In the genomic region with DNA sequence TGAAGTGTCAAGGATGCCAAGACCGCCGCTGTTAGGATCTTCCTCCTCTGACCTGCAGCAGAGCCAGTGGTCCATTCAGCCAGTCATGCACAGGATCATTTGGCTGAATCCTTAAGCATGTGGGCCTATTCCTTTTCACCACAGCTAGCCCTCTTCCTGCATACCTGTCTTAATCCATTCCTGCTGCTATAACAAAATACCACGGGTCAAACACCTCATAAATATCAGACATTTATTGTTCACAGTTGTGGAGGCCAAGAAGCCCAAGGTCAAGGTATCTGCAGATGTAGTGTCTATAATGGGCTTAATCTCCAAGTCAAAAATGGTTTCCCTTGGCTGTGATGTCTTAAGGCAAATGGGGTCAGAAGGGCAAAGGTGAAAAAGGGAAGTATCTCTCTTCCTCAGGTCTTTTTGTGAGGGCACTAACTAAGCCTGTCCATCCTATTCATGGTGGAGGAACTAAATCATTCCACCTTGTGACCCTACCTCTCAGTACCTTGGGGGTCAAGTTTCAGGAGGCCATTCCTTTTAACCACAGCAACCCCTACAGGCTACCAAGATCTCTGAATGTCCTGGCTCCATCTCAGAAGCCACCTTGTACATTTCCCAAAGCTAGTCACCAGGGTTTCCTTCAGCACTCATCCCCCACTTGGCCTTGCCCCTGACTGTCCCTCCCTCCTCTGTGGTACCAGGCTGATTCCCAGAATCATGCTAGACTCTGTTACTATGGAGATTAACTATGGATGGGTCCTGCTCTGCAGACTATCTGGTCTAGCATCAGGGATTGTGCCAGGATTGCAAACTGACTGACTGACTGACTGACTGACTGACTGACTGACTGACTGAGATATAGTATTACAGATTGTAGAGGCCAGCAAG, we compare ENCODE assay signal across 20 mouse cellular contexts.
DNase-seq lines count a peak whose midpoint lies in the region; ATAC-seq and TF ChIP-seq lines count a peak whose summit lies in the region.
"Had no signal": no experiment of that assay in that cellular context is flagged by ENCODE, and none has a peak within 500 bp of the region (broad histone marks: within the 10 kb centered on the region; RNA-seq: fewer than 3 reads in every experiment).

No protein-coding gene starts in this region.

- no peak overlapping the region for H3K4me3 ChIP-seq in embryonic facial prominence, embryonic 12.5 days
- H3K4me3 ChIP-seq in limb, embryonic 11.5 days (ENCODE audit: low read depth, low read length): no peak overlapping the region
- H3K4me3 ChIP-seq in intestine, postnatal 0 days (ENCODE audit: low read depth, low read length): no peak overlapping the region
- no peak overlapping the region for H3K4me3 ChIP-seq in forebrain, embryonic 10.5 days
- H3K4me3 ChIP-seq: gastrocnemius, adult 2 months; heart, embryonic 13.5 days; intestine, embryonic 15.5 days; kidney, embryonic 15.5 days; midbrain, embryonic 13.5 days had no signal

- no peak overlapping the region for H3K9ac ChIP-seq in embryonic facial prominence, embryonic 12.5 days
- H3K9ac ChIP-seq in limb, embryonic 11.5 days (ENCODE audit: low read length): no peak overlapping the region
- no peak overlapping the region for H3K9ac ChIP-seq in intestine, postnatal 0 days (ENCODE audit: low read depth, low read length)
- H3K9ac ChIP-seq: forebrain, postnatal 0 days; heart, embryonic 13.5 days; hindbrain, embryonic 14.5 days; intestine, embryonic 15.5 days; kidney, embryonic 15.5 days; liver, postnatal 0 days; midbrain, embryonic 13.5 days had no signal

- H3K27ac ChIP-seq in embryonic facial prominence, embryonic 12.5 days: 0 out of 2 replicates have a peak overlapping the region, but pooled peaks have one; percentile 41
- H3K27ac ChIP-seq in limb, embryonic 11.5 days (replicated peaks; ENCODE audit: low read depth, low read length): peak overlapping the region; percentile 81; the same call in 1 of the 2 replicates
- no peak overlapping the region for H3K27ac ChIP-seq in intestine, postnatal 0 days (ENCODE audit: low read depth, low read length)
- H3K27ac ChIP-seq in forebrain, embryonic 10.5 days: no peak overlapping the region
- H3K27ac ChIP-seq: heart, embryonic 13.5 days; hindbrain, embryonic 14.5 days; intestine, embryonic 15.5 days; midbrain, embryonic 13.5 days; stomach, postnatal 0 days had no signal

- peaks cover 11% of the 10 kb centered on the region; the same call in 1 of the 2 replicates for H3K4me1 ChIP-seq in embryonic facial prominence, embryonic 12.5 days
- H3K4me1 ChIP-seq in limb, embryonic 11.5 days (ENCODE audit: control insufficient read depth, insufficient read depth, low read length): peaks cover 20% of the 10 kb centered on the region
- H3K4me1 ChIP-seq in intestine, postnatal 0 days (replicated peaks; ENCODE audit: control insufficient read depth, insufficient read depth, low read length): no peaks in the 10 kb centered on the region
- H3K4me1 ChIP-seq in forebrain, embryonic 10.5 days: peaks cover 18% of the 10 kb centered on the region
- H3K4me1 ChIP-seq: intestine, embryonic 15.5 days; midbrain, embryonic 13.5 days had no signal

- ATAC-seq in embryonic facial prominence, embryonic 12.5 days (ENCODE audit: insufficient number of reproducible peaks, insufficient read depth, low FRiP score, low TSS enrichment): no peak
- peak; percentile 55; the same call in 1 of the 2 replicates for ATAC-seq in limb, embryonic 11.5 days (ENCODE audit: insufficient number of reproducible peaks, low FRiP score, low TSS enrichment, low read depth)
- ATAC-seq in monocyte, adult 5-6 weeks (replicated peaks; ENCODE audit: insufficient number of reproducible peaks, low FRiP score, low TSS enrichment, poor library complexity, severe bottlenecking): no peak
- no peak for ATAC-seq in intestine, postnatal 0 days
- ATAC-seq: forebrain, postnatal 0 days; intestine, embryonic 15.5 days; liver, postnatal 0 days; midbrain, embryonic 13.5 days had no signal

- 64% methylated on average over 3 of the region's 3 CpGs for WGBS in embryonic facial prominence, embryonic 12.5 days
- 29% methylated on average over 3 of the region's 3 CpGs for WGBS in limb, embryonic 11.5 days
- WGBS in intestine, postnatal 0 days: 79% methylated on average over 3 of the region's 3 CpGs
- WGBS in forebrain, embryonic 10.5 days: 81% methylated on average over 3 of the region's 3 CpGs

- no peak overlapping the region for H3K4me2 ChIP-seq in embryonic facial prominence, embryonic 12.5 days (replicated peaks)
- no peak overlapping the region for H3K4me2 ChIP-seq in limb, embryonic 11.5 days (ENCODE audit: low read depth, severe bottlenecking)
- no peak overlapping the region for H3K4me2 ChIP-seq in intestine, postnatal 0 days (replicated peaks; ENCODE audit: low read depth)
- H3K4me2 ChIP-seq: hindbrain, embryonic 14.5 days; intestine, embryonic 15.5 days; kidney, embryonic 15.5 days; midbrain, embryonic 13.5 days had no signal

- peak; percentile 69 for DNase-seq in embryo, embryonic 10 days (ENCODE audit: low spot score)
- no peak for DNase-seq in embryo, embryonic 9.5 days (ENCODE audit: extremely low spot score)
- peak; percentile 3 for DNase-seq in A20 (ENCODE audit: low read depth, low spot score)
- peak; percentile 56 for DNase-seq in limb, embryonic 11.5 days (ENCODE audit: low spot score)
- no peak for DNase-seq in forebrain, embryonic 10.5 days (ENCODE audit: extremely low spot score, low spot score)
- DNase-seq: cerebellum, adult 8-10 months; forebrain, postnatal 0 days; gastrocnemius, adult 2 months; liver, postnatal 0 days; right cerebral cortex, postnatal 4 days had no signal

- H3K36me3 ChIP-seq in embryonic facial prominence, embryonic 12.5 days: no peaks in the 10 kb centered on the region
- H3K36me3 ChIP-seq in limb, embryonic 11.5 days (ENCODE audit: control insufficient read depth, insufficient read depth, low read length): no peaks in the 10 kb centered on the region
- no peaks in the 10 kb centered on the region for H3K36me3 ChIP-seq in intestine, postnatal 0 days (ENCODE audit: control insufficient read depth, insufficient read depth)
- no peaks in the 10 kb centered on the region for H3K36me3 ChIP-seq in forebrain, embryonic 10.5 days (replicated peaks)
- H3K36me3 ChIP-seq: heart, embryonic 13.5 days; intestine, embryonic 15.5 days; kidney, embryonic 15.5 days; midbrain, embryonic 13.5 days had no signal

- H3K27me3 ChIP-seq in embryonic facial prominence, embryonic 12.5 days: no peaks in the 10 kb centered on the region
- H3K27me3 ChIP-seq in limb, embryonic 11.5 days (ENCODE audit: control insufficient read depth, insufficient read depth, low read length): no peaks in the 10 kb centered on the region
- H3K27me3 ChIP-seq in intestine, postnatal 0 days (replicated peaks; ENCODE audit: control insufficient read depth, insufficient read depth, low read length): no peaks in the 10 kb centered on the region
- no peaks in the 10 kb centered on the region for H3K27me3 ChIP-seq in forebrain, embryonic 10.5 days (ENCODE audit: poor library complexity, severe bottlenecking)
- H3K27me3 ChIP-seq: CH12.LX; heart, embryonic 13.5 days; intestine, embryonic 15.5 days; kidney, embryonic 15.5 days; midbrain, embryonic 13.5 days had no signal

- H3K9me3 ChIP-seq in embryonic facial prominence, embryonic 12.5 days: no peaks in the 10 kb centered on the region
- no peaks in the 10 kb centered on the region for H3K9me3 ChIP-seq in limb, embryonic 11.5 days (ENCODE audit: control insufficient read depth, low read length)
- no peaks in the 10 kb centered on the region for H3K9me3 ChIP-seq in intestine, postnatal 0 days (ENCODE audit: control insufficient read depth)
- no peaks in the 10 kb centered on the region for H3K9me3 ChIP-seq in forebrain, embryonic 10.5 days
- H3K9me3 ChIP-seq: heart, embryonic 13.5 days; intestine, embryonic 15.5 days; kidney, embryonic 15.5 days; midbrain, embryonic 13.5 days had no signal

- TF ChIP-seq CTCF in intestine, postnatal 0 days (IDR thresholded peaks at IDR 0.05; ENCODE audit: low read depth): no peak

Comparison
In these comparisons a context has a peak if more than half of its experiments do, and no peak if none do; other contexts are left out.
1. DNase-seq: peak in embryo, embryonic 10 days (single experiment), A20 (single experiment) and limb, embryonic 11.5 days (single experiment); none in embryo, embryonic 9.5 days (single experiment) and forebrain, embryonic 10.5 days (single experiment).
2. H3K27ac ChIP-seq: peak in embryonic facial prominence, embryonic 12.5 days (single experiment) and limb, embryonic 11.5 days (single experiment); none in intestine, postnatal 0 days (single experiment) and forebrain, embryonic 10.5 days (single experiment).